Mouse (Mus musculus): ENCODE results near the gene Dact2.

Gene Dact2

GRCm38 (mm10) chr17:14212796-14213195, 8.7 kb upstream of the Dact2 start:
- no peak for DNase-seq (ENCODE audit: low read depth, low spot score)

- DNase-seq (ENCODE audit: low read depth, low spot score), result no peak
Observed at GRCm38 (mm10) chr17:14207093-14207561, 3.0 kb upstream of the Dact2 start.

- peak; percentile 79 for DNase-seq (ENCODE audit: low read depth, low spot score)
Observed at GRCm38 (mm10) chr17:14206062-14206461, 2.0 kb upstream of the Dact2 start.

- DNase-seq (ENCODE audit: low read depth, low spot score), result no peak
Observed at GRCm38 (mm10) chr17:14205236-14205635, 1.1 kb upstream of the Dact2 start.

- DNase-seq (ENCODE audit: low read depth, low spot score), result no peak
Observed at GRCm38 (mm10) chr17:14203121-14203941, 773 bp downstream of the Dact2 start.

- DNase-seq (ENCODE audit: low read depth, low spot score), result no peak
Observed at GRCm38 (mm10) chr17:14202291-14203030, 1.6 kb downstream of the Dact2 start.

- no peak for DNase-seq (ENCODE audit: low read depth, low spot score)
Observed at GRCm38 (mm10) chr17:14201281-14201787, 2.8 kb downstream of the Dact2 start.

GRCm38 (mm10) chr17:14200206-14200605, 3.9 kb downstream of the Dact2 start:
- DNase-seq (ENCODE audit: low read depth, low spot score), result no peak

GRCm38 (mm10) chr17:14199621-14200020, 4.5 kb downstream of the Dact2 start:
- DNase-seq (ENCODE audit: low read depth, low spot score), result no peak

- no peak for DNase-seq (ENCODE audit: low read depth, low spot score)
Observed at GRCm38 (mm10) chr17:14192924-14193323, 11.2 kb downstream of the Dact2 start.

GRCm38 (mm10) chr17:14192432-14192831, 11.7 kb downstream of the Dact2 start:
- DNase-seq (ENCODE audit: low read depth, low spot score), result no peak

GRCm38 (mm10) chr17:14188455-14188854, 15.6 kb downstream of the Dact2 start:
- no peak for DNase-seq (ENCODE audit: low read depth, low spot score)

- no peak for DNase-seq (ENCODE audit: low read depth, low spot score)
Observed at GRCm38 (mm10) chr17:14187096-14187495, 17.0 kb downstream of the Dact2 start.

GRCm38 (mm10) chr17:14186176-14186575, 17.9 kb downstream of the Dact2 start:
- no peak for DNase-seq (ENCODE audit: low read depth, low spot score)

- DNase-seq (ENCODE audit: low read depth, low spot score), result no peak
Observed at GRCm38 (mm10) chr17:14184192-14184814, 19.8 kb downstream of the Dact2 start.

GRCm38 (mm10) chr17:14183717-14184116, 20.4 kb downstream of the Dact2 start:
- no peak for DNase-seq (ENCODE audit: low read depth, low spot score)

- DNase-seq (ENCODE audit: low read depth, low spot score), result no peak
Observed at GRCm38 (mm10) chr17:14182860-14183259, 21.2 kb downstream of the Dact2 start.

- DNase-seq (ENCODE audit: low read depth, low spot score), result no peak
Observed at GRCm38 (mm10) chr17:14178911-14179310, 25.2 kb downstream of the Dact2 start.

- DNase-seq (ENCODE audit: low read depth, low spot score), result no peak
Observed at GRCm38 (mm10) chr17:14178475-14178874, 25.6 kb downstream of the Dact2 start.

- no peak for DNase-seq (ENCODE audit: low read depth, low spot score)
Observed at GRCm38 (mm10) chr17:14178049-14178448, 26.1 kb downstream of the Dact2 start.

GRCm38 (mm10) chr17:14177018-14177417, 27.1 kb downstream of the Dact2 start:
- no peak for DNase-seq (ENCODE audit: low read depth, low spot score)

GRCm38 (mm10) chr17:14175704-14176103, 28.4 kb downstream of the Dact2 start:
- no peak for DNase-seq (ENCODE audit: low read depth, low spot score)
